Mouse (Mus musculus) lung, embryonic 14.5 days (tissue): Measurements from ENCODE around the gene Epgn. TPM values are rescaled to one million over a fixed set of nuclear protein-coding genes. Genes with fewer than 3 reads are reported as not detected.

ENCODE experiments used
- ATAC-seq: fragments of 200-750 bp; cut with Nextera tagmentation; 2 replicates; pipeline ENCODE4 v1.8.0; 2017; ENCODE audit warnings: mild to moderate bottlenecking, moderate TSS enrichment, moderate library complexity; ENCODE audit not compliant: insufficient read depth
- DNase-seq: peaks from one replicate; pipeline ENCODE4 v3.0.0-alpha.2; 2015
- H3K27ac ChIP-seq: fragments of 300-500 bp; sonication (generic); 2 replicates; pipeline ENCODE4 v1.5.1; 2014; ENCODE audit warnings: low read depth, mild to moderate bottlenecking, moderate library complexity
- H3K27me3 ChIP-seq: fragments of 300-500 bp; sonication (generic); 2 replicates; pipeline ENCODE4 v1.6.1; 2014; ENCODE audit warnings: low read length, control low read depth; ENCODE audit not compliant: insufficient read depth
- H3K36me3 ChIP-seq: fragments of 300-500 bp; sonication (generic); 2 replicates; pipeline ENCODE4 v1.6.1; 2014; ENCODE audit warnings: control low read depth; ENCODE audit not compliant: insufficient read depth
- H3K4me1 ChIP-seq: fragments of 300-500 bp; sonication (generic); 2 replicates; pipeline ENCODE4 v1.6.1; 2014; ENCODE audit warnings: antibody characterized with exemption, control low read depth; ENCODE audit not compliant: insufficient read depth
- H3K4me2 ChIP-seq: fragments of 300-500 bp; sonication (generic); 2 replicates; pipeline ENCODE4 v1.6.1; 2014; ENCODE audit warnings: mild to moderate bottlenecking
- H3K4me3 ChIP-seq: fragments of 300-500 bp; sonication (generic); 2 replicates; pipeline ENCODE4 v1.5.1; 2014; ENCODE audit warnings: low read depth, low read length
- H3K9ac ChIP-seq: fragments of 300-500 bp; sonication (generic); 2 replicates; pipeline ENCODE4 v1.6.1; 2014
- H3K9me3 ChIP-seq: fragments of 300-500 bp; sonication (generic); 2 replicates; pipeline ENCODE4 v1.6.1; 2016; ENCODE audit warnings: low read depth, low read length, control low read depth
- CTCF ChIP-seq: IDR thresholded peaks from 2 replicates; pipeline ENCODE4 v1.5.1; 2016; ENCODE audit warnings: antibody characterized with exemption, low read depth
- WGBS: fragments of 180-500 bp; shearing (Covaris S2); extraction: QIAGEN DNeasy Blood & Tissue Kit; methylation state at CpG from one replicate; pipeline ENCODE4 v1.1.7; 2014; 5-methylcytosine and 5-hydroxymethylcytosine counted together
- polyA plus RNA-seq: library from polyadenylated mRNA; unstranded; fragments of >200 nt; fragmentation: Nextera tagmentation; extraction: Ambion mirVana; gene quantifications from 2 replicates; pipeline ENCODE4 v1.2.1, GENCODE M21; 2014

Epgn gene
- 0.18 TPM in 1 of 2 replicates, not detected in the other for polyA plus RNA-seq

DNA sequence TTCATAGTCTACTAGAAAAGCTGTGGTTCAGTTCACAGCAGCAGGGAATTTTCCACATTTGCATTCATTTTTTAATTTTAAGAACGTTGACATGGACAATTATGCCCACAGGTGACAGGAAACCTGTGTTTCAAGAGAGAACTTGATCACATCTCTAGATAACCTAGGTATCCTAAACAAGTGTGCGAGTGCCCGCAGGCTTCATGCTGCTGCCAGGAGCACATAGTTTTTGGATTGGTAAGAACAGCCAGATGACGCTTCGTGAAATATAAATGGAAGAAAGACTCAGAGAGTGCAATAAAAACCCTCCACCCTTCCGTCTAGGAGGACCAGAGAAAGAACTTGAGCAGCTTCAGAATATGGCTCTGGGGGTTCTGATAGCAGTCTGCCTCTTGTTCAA is at the start of gene Epgn:
Epgn (plus strand) TSS at position 301 of the 400 bp plus-strand sequence.
- 80% methylated on average over 6 of the region's 6 CpGs for WGBS
- Histone ChIP-seq H3K9ac (no peak within 1 kb of the TSS), H3K4me2 (no peak within 1 kb of the TSS), H3K9me3 (no peaks in the 10 kb centered on the region), H3K4me1 (no peaks in the 10 kb centered on the region), H3K4me3 (no peak within 1 kb of the TSS), H3K36me3 (no peaks in the 10 kb centered on the region), H3K27me3 (no peaks in the 10 kb centered on the region), H3K27ac (no peak within 1 kb of the TSS)
- TF ChIP-seq CTCF, result no peak
- ATAC-seq (no peak), DNase-seq (no peak)

DNA sequence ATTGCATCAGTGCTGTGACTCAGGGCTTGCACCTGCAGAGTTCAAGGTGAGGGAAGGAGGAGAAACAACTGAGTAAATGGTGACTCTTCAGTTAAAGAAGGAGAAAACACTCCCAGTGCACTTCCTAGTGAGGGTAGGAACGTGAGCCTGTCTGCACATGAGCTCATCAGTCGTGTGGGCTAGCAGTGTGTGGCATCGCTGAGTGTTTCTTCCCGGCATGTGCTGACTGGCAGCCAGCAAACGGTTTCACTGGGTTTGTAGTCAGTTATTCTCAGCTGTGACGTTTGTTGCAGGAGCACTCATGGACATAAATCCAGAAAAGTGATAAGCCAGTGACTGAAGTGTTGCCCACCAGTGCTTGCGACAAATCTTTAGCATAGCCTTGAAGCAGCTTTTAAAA is 47.0 kb upstream of the Epgn start:
- Histone ChIP-seq H3K4me1 (no peaks in the 10 kb centered on the region), H3K4me2 (no peak overlapping the region), H3K4me3 (no peak overlapping the region), H3K9ac (no peak overlapping the region), H3K27me3 (no peaks in the 10 kb centered on the region), H3K27ac (no peak overlapping the region), H3K36me3 (no peaks in the 10 kb centered on the region), H3K9me3 (no peaks in the 10 kb centered on the region)
- no peak for ATAC-seq
- WGBS, result 74% methylated on average over 7 of the region's 7 CpGs
- no peak for TF ChIP-seq CTCF
- DNase-seq, result no peak

DNA sequence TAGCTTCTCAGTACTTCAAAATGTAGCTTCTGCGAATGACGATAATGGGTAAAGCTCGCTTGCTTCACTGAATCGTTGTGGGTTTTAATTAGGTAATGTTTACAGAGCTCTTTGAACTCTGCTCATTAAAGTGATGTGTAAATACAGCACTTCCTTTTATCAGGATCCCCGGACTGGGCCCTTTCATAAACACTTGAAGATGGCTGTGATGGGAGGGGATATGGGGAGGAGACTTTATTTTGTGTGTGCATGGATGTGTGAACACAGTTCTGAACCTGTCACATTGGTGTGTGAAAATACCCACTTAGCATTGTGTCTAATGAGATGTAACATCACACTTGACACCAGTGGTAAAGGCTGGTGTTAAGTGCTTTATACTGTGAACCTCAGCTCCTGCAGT is 39.7 kb upstream of the Epgn start:
- Histone ChIP-seq H3K4me3 (no peak overlapping the region), H3K27me3 (no peaks in the 10 kb centered on the region), H3K9me3 (no peaks in the 10 kb centered on the region), H3K36me3 (no peaks in the 10 kb centered on the region), H3K27ac (no peak overlapping the region), H3K9ac (no peak overlapping the region), H3K4me1 (no peaks in the 10 kb centered on the region), H3K4me2 (no peak overlapping the region)
- ATAC-seq (no peak), DNase-seq (peak; percentile 4)
- WGBS, result 26% methylated on average over 5 of the region's 5 CpGs
- no peak for TF ChIP-seq CTCF

DNA sequence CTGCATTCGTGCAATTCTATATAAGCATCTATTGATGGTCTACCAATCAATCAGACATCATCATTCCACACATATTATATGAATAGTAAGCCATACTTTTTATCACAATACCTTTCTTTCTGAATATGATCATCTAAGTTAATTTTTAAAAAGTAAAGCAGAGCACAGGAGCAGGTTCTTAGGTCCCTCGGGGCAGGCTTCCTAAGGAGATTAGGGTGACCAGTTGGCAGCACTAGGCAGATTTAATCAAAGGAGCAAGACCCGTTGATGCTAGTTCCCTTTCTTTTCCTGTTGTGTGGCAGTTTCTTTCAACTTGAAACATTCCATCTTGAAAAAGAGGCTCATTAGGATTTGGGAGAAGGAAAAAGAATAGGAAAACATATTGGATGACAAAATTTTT is 39.1 kb upstream of the Epgn start:
- WGBS, result 72% methylated on average over 3 of the region's 3 CpGs

DNA sequence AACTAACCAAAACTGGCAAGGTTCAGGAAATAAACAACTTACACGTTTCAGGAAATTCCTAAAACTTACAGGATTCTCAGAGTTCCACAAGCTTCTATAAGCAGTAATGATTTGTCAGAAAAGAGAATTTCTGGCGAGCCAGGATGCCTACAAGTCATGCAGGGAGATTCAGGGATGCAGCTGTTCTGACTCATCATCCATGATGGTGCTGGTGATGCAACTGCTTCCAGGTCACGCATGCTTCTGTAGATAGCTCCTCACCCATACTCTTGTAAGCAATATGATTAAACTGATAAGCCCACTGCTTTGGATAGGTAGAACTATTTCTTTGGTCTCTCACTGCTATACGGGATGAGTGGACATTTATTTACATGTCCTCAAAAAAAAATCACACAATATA is 38.7 kb upstream of the Epgn start:
- ATAC-seq (no peak), DNase-seq (no peak)
- Histone ChIP-seq H3K27ac (no peak overlapping the region), H3K4me2 (no peak overlapping the region), H3K4me3 (no peak overlapping the region), H3K9me3 (no peaks in the 10 kb centered on the region), H3K4me1 (no peaks in the 10 kb centered on the region), H3K9ac (no peak overlapping the region), H3K36me3 (no peaks in the 10 kb centered on the region), H3K27me3 (no peaks in the 10 kb centered on the region)
- TF ChIP-seq CTCF, result no peak
- WGBS, result 80% methylated on average over 4 of the region's 4 CpGs

More for the DNA sequence above, 39.1 kb upstream of the Epgn start:
- DNase-seq (no peak), ATAC-seq (no peak)
- Histone ChIP-seq H3K27ac (no peak overlapping the region), H3K36me3 (no peaks in the 10 kb centered on the region), H3K9me3 (no peaks in the 10 kb centered on the region), H3K9ac (no peak overlapping the region), H3K4me1 (no peaks in the 10 kb centered on the region), H3K4me3 (no peak overlapping the region), H3K4me2 (no peak overlapping the region), H3K27me3 (no peaks in the 10 kb centered on the region)
- TF ChIP-seq CTCF, result no peak

DNA sequence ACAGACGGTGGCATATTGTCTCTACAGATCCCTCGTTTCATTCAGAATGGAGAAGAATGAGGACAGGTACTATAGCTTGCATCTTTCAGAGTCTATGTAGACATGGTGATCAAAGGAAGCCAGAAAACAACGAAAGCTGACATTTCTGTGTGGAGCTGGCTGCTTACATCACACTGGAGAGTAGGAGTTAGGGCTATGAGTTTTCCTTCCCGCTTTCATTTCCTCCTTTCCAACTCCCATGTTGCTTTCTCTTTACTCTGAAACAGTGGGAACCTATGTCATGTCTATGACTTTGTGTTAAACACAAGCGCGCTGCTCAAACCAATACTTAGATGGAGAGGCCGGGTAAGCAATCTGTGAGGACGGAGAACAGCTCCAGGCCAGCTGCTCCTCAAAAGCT is 27.3 kb upstream of the Epgn start:
- no peak for ATAC-seq

DNA sequence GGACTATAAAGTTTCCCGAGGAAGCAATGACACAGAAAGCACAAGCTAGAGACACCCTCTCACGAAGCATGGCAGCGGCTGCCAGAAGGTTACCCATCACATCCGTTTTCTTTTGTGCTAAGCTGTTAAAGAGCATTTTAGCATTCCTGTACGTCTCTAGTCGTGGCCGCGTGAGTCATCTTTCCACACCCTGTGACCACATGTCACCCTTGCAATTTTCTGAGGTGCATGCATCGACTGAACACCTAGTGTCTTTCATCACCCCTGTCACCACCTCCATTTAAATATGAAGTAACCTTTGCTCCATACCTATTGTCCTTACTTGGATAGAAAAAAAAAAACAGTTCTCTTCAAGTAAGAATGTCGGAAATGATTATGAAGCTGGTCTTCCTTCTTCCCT is 12.0 kb upstream of the Epgn start:
- H3K27me3 ChIP-seq, result no peaks in the 10 kb centered on the region
- H3K4me1 ChIP-seq, result no peaks in the 10 kb centered on the region
- no peak overlapping the region for H3K4me2 ChIP-seq
- DNase-seq (no peak), ATAC-seq (no peak)
- no peak overlapping the region for H3K27ac ChIP-seq
- no peaks in the 10 kb centered on the region for H3K9me3 ChIP-seq
- 71% methylated on average over 10 of the region's 10 CpGs for WGBS
- no peak overlapping the region for H3K9ac ChIP-seq
- no peak overlapping the region for H3K4me3 ChIP-seq
- no peak for TF ChIP-seq CTCF
- H3K36me3 ChIP-seq, result no peaks in the 10 kb centered on the region

More for the DNA sequence above, 27.3 kb upstream of the Epgn start:
- TF ChIP-seq CTCF, result no peak
- Histone ChIP-seq H3K9me3 (no peaks in the 10 kb centered on the region), H3K27me3 (no peaks in the 10 kb centered on the region), H3K4me2 (no peak overlapping the region), H3K36me3 (no peaks in the 10 kb centered on the region), H3K27ac (no peak overlapping the region), H3K4me3 (no peak overlapping the region), H3K9ac (no peak overlapping the region), H3K4me1 (no peaks in the 10 kb centered on the region)
- 91% methylated on average over 8 of the region's 8 CpGs for WGBS
- no peak for DNase-seq

DNA sequence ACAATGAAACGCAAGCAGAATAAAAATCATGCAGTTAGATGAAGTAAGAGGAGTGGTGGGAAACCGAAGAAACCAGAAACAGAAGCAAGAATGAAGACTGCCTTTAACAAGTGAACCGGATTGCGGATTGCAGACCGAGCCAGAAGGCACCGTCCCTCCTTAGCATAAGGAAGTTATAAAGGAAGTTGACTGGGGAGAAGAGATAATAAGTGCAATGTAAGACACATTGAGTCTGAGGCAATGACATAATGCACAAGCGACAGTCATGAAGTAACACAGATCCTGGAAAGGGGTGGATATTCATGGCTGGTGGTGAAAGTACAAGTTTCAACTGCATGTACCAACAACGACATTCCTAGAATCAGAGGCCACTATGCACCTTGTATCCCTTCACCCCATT is 4.2 kb upstream of the Epgn start:
- no peaks in the 10 kb centered on the region for H3K36me3 ChIP-seq
- no peak overlapping the region for H3K4me3 ChIP-seq
- WGBS, result 80% methylated on average over 8 of the region's 8 CpGs
- no peak for TF ChIP-seq CTCF
- H3K27ac ChIP-seq, result no peak overlapping the region
- no peaks in the 10 kb centered on the region for H3K9me3 ChIP-seq
- no peak overlapping the region for H3K4me2 ChIP-seq
- no peaks in the 10 kb centered on the region for H3K27me3 ChIP-seq
- no peaks in the 10 kb centered on the region for H3K4me1 ChIP-seq
- no peak overlapping the region for H3K9ac ChIP-seq
- DNase-seq (no peak), ATAC-seq (no peak)
